Mouse (Mus musculus): ENCODE measurements around the gene Nup153. TPM values are rescaled to one million over a fixed set of nuclear protein-coding genes. Genes with fewer than 3 reads are reported as not detected.

Gene Nup153
- polyA plus RNA-seq, 1 experiment = 11.6 TPM

DNA sequence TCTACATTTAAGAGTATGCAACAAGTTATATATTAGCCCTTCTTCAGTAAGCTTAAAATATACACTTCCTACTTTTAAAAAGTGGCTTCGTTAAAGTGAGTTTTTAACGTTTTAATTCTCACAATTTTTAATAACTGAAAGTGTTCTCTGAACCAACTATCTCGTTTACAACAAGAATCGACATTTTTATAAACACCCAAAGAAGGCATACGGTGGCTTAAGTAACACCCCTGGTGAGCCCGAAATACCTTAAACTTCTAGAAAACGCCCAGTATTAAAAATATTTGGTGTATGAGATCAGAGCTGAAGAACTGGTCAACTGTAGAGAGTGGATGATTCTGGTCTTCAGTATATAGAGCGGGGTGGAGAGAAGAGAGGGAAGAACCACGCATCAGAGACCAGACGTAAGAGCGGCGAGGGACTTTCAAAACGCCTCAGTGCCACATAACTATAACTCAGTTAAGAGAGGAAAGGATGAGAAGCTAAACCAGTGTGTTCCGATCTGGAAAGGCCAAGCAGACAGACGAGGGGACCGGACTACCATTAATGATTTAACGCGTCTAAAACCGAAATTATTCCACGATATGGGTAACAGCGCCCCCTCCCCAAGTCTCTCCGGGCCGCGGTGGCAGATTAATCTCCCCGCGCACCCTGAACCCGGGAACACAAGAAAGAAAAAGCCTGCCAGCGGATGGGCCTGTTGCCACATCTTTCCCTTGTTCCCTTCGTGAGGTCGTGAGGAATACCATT lies 1.3 kb downstream of the Nup153 start:
- no peaks in the 10 kb centered on the region for H3K36me3 ChIP-seq (ENCODE audit: control insufficient read depth, insufficient read depth)
- no peaks in the 10 kb centered on the region for H3K27me3 ChIP-seq (ENCODE audit: control insufficient read depth, insufficient read depth, insufficient read length)
- TF ChIP-seq TCF12 (IDR thresholded peaks at IDR 0.05; ENCODE audit: insufficient read depth, poor library complexity, severe bottlenecking) (no peak), MYOD1 (IDR thresholded peaks at IDR 0.05; ENCODE audit: control insufficient read depth in 1 of 3, insufficient read length in 2 of 3, low read depth in 2 of 3) (no peak), MAX (IDR thresholded peaks at IDR 0.05; ENCODE audit: low read depth) (no peak), E2F4 (IDR thresholded peaks at IDR 0.05; ENCODE audit: insufficient read depth) (peak; percentile 78)
- peak overlapping the region; percentile 64 for H3K4me3 ChIP-seq
- peak overlapping the region; percentile 87 for H3ac ChIP-seq (ENCODE audit: control insufficient read depth, insufficient read length)
- peak overlapping the region; percentile 75 for H3K4me2 ChIP-seq (ENCODE audit: low read depth)
- peaks cover 62% of the 10 kb centered on the region for H3K79me2 ChIP-seq (ENCODE audit: control insufficient read depth, insufficient read depth)

DNA sequence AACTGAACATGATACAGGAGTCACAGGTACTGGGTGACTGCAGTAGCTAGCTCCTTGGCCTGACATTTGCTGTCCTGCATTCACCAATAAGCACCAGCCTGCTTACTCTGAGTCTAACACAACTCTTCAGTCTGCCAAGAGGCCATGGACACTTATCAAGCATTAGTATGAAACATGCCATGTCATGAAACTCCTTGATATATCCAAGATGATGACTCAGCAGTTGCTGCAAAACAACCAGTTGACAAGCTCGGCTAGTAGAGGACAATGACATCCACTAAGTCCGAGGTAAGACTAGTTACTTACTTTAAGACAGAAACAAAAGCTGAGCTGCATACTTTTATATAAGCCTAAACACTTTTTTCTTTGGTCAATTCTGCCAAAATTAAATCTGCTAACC lies 2.5 kb downstream of the Nup153 start:
- Histone ChIP-seq H3K4me2 (ENCODE audit: low read depth) (peak overlapping the region; percentile 75), H3K27me3 (ENCODE audit: control insufficient read depth, insufficient read depth, insufficient read length) (no peaks in the 10 kb centered on the region), H3K36me3 (ENCODE audit: control insufficient read depth, insufficient read depth) (no peaks in the 10 kb centered on the region), H3K4me3 (peak overlapping the region; percentile 64), H3K79me2 (ENCODE audit: control insufficient read depth, insufficient read depth) (peaks cover 75% of the 10 kb centered on the region), H3ac (ENCODE audit: control insufficient read depth, insufficient read length) (no peak overlapping the region)
- no peak for TF ChIP-seq CEBPB (IDR thresholded peaks at IDR 0.05; ENCODE audit: insufficient read depth, poor library complexity, severe bottlenecking)
- TF ChIP-seq POLR2A (IDR thresholded peaks at IDR 0.05; ENCODE audit: insufficient read length, low read depth) = no peak
- TF ChIP-seq POLR2AphosphoS2 (IDR thresholded peaks at IDR 0.05; ENCODE audit: insufficient read length, low read depth) = no peak
- no peak for TF ChIP-seq USF1 (IDR thresholded peaks at IDR 0.05; ENCODE audit: low read depth)
- TF ChIP-seq E2F4 (IDR thresholded peaks at IDR 0.05; ENCODE audit: insufficient read depth) = no peak
- TF ChIP-seq TCF3 (IDR thresholded peaks at IDR 0.05; ENCODE audit: insufficient read length, low read depth) = no peak
- TF ChIP-seq MYOD1 (IDR thresholded peaks at IDR 0.05; ENCODE audit: control insufficient read depth in 1 of 3, insufficient read length in 2 of 3, low read depth in 2 of 3) = no peak
- TF ChIP-seq TCF12 (IDR thresholded peaks at IDR 0.05; ENCODE audit: insufficient read depth, poor library complexity, severe bottlenecking) = no peak
- TF ChIP-seq SRF (IDR thresholded peaks at IDR 0.05; ENCODE audit: control insufficient read depth, insufficient read length, low read depth) = no peak
- TF ChIP-seq REST (IDR thresholded peaks at IDR 0.05; ENCODE audit: insufficient read depth, insufficient read length) = no peak

DNA sequence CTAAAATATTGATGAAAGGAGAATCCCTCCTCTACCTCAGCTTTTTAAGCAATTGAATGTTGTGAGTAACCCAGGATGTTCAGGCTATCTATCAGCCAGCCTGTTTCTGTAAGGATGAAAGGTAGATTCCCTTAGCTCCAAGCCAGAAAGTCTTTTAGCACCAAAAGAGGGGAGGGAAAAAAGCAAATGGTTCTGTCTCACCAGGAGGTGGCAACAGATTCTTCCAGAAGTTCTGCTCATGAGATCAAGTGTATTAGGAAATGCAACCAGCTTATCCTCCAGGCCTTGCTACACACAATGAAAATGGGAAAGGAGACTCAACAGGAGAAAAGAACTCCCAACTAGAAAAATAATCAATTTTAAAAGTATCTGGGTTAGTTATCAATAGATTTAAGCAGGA lies 3.4 kb downstream of the Nup153 start:
- Histone ChIP-seq H3ac (ENCODE audit: control insufficient read depth, insufficient read length) (no peak overlapping the region), H3K36me3 (ENCODE audit: control insufficient read depth, insufficient read depth) (no peaks in the 10 kb centered on the region), H3K4me2 (ENCODE audit: low read depth) (peak overlapping the region; percentile 75), H3K27me3 (ENCODE audit: control insufficient read depth, insufficient read depth, insufficient read length) (no peaks in the 10 kb centered on the region), H3K4me3 (no peak overlapping the region), H3K79me2 (ENCODE audit: control insufficient read depth, insufficient read depth) (peaks cover 83% of the 10 kb centered on the region)
- no peak for TF ChIP-seq MAX (IDR thresholded peaks at IDR 0.05; ENCODE audit: low read depth)
- no peak for TF ChIP-seq SRF (IDR thresholded peaks at IDR 0.05; ENCODE audit: control insufficient read depth, insufficient read length, low read depth)
- no peak for TF ChIP-seq CEBPB (IDR thresholded peaks at IDR 0.05; ENCODE audit: insufficient read depth, poor library complexity, severe bottlenecking)
- no peak for TF ChIP-seq REST (IDR thresholded peaks at IDR 0.05; ENCODE audit: insufficient read depth, insufficient read length)
- no peak for TF ChIP-seq TCF12 (IDR thresholded peaks at IDR 0.05; ENCODE audit: insufficient read depth, poor library complexity, severe bottlenecking)
- TF ChIP-seq USF1 (IDR thresholded peaks at IDR 0.05; ENCODE audit: low read depth) = no peak
- no peak for TF ChIP-seq MYOD1 (IDR thresholded peaks at IDR 0.05; ENCODE audit: control insufficient read depth in 1 of 3, insufficient read length in 2 of 3, low read depth in 2 of 3)
- no peak for TF ChIP-seq E2F4 (IDR thresholded peaks at IDR 0.05; ENCODE audit: insufficient read depth)
- TF ChIP-seq POLR2A (IDR thresholded peaks at IDR 0.05; ENCODE audit: insufficient read length, low read depth) = no peak
- TF ChIP-seq MYOG (IDR thresholded peaks at IDR 0.05; ENCODE audit: control insufficient read depth in 1 of 3, insufficient read depth in 1 of 3, insufficient read length in 2 of 3, low read depth in 2 of 3) = no peak
- no peak for TF ChIP-seq POLR2AphosphoS2 (IDR thresholded peaks at IDR 0.05; ENCODE audit: insufficient read length, low read depth)
- no peak for TF ChIP-seq TCF3 (IDR thresholded peaks at IDR 0.05; ENCODE audit: insufficient read length, low read depth)

DNA sequence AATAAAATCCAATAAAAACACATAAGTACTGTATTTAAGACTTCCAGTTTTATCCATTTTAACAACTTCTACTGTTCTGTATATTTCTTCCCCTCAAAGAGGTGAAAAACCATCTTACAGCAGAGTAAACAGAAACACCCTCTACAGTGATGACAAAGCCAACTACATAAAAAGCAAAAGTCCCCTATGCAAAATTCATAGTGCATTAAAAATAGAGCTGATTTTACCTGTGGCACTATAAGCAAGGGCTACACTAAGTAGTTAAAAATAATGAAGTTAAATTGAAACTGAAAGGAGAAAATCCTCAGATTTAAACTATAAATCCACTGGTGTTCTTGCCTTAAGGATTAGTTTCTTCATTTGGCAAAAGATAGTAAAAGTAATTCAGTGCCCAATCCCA lies 6.7 kb downstream of the Nup153 start:
- Histone ChIP-seq H3K4me3 (no peak overlapping the region), H3K27me3 (ENCODE audit: control insufficient read depth, insufficient read depth, insufficient read length) (no peaks in the 10 kb centered on the region), H3K4me2 (ENCODE audit: low read depth) (no peak overlapping the region), H3K36me3 (ENCODE audit: control insufficient read depth, insufficient read depth) (no peaks in the 10 kb centered on the region), H3ac (ENCODE audit: control insufficient read depth, insufficient read length) (no peak overlapping the region), H3K79me2 (ENCODE audit: control insufficient read depth, insufficient read depth) (peaks cover 100% of the 10 kb centered on the region)
- TF ChIP-seq MAX (IDR thresholded peaks at IDR 0.05; ENCODE audit: low read depth) (no peak), TCF3 (IDR thresholded peaks at IDR 0.05; ENCODE audit: insufficient read length, low read depth) (no peak), USF1 (IDR thresholded peaks at IDR 0.05; ENCODE audit: low read depth) (no peak), CEBPB (IDR thresholded peaks at IDR 0.05; ENCODE audit: insufficient read depth, poor library complexity, severe bottlenecking) (no peak), TCF12 (IDR thresholded peaks at IDR 0.05; ENCODE audit: insufficient read depth, poor library complexity, severe bottlenecking) (no peak), SRF (IDR thresholded peaks at IDR 0.05; ENCODE audit: control insufficient read depth, insufficient read length, low read depth) (no peak), E2F4 (IDR thresholded peaks at IDR 0.05; ENCODE audit: insufficient read depth) (no peak), MYOD1 (IDR thresholded peaks at IDR 0.05; ENCODE audit: control insufficient read depth in 1 of 3, insufficient read length in 2 of 3, low read depth in 2 of 3) (no peak), REST (IDR thresholded peaks at IDR 0.05; ENCODE audit: insufficient read depth, insufficient read length) (no peak), MYOG (IDR thresholded peaks at IDR 0.05; ENCODE audit: control insufficient read depth in 1 of 3, insufficient read depth in 1 of 3, insufficient read length in 2 of 3, low read depth in 2 of 3) (no peak), POLR2AphosphoS2 (IDR thresholded peaks at IDR 0.05; ENCODE audit: insufficient read length, low read depth) (no peak), POLR2A (IDR thresholded peaks at IDR 0.05; ENCODE audit: insufficient read length, low read depth) (no peak)

Data from myocyte (in vitro differentiated cells).